Mouse (Mus musculus) heart, postnatal 0 days (tissue): ENCODE results near the gene Fbxw13.

Experiments used
- CTCF ChIP-seq: IDR thresholded peaks from 2 replicates; pipeline ENCODE4 v1.5.1; 2016; ENCODE audit warnings: antibody characterized with exemption, control low read depth, low read depth
- EP300 ChIP-seq: IDR thresholded peaks from 2 replicates; pipeline ENCODE4 v1.6.1; 2016; ENCODE audit warnings: antibody characterized with exemption, low read depth

DNA sequence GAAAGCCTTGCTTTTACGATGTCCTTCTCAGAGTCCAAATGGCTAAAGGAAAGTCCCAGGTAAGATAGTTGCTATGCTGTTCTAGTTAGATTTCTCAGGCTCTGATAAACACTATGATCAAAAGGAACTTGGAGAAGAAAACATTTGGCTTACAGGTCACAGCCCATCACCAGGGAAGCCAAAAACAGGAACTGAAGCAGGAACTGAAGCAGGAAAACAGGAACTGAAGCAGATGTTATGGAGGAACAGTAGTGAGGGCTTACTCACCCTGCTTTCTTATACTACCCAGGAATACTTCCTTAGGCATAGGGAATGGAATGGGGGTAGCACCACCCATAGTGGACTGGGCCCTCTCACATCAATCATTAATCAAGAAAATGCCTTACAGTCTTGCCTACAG, 4.6 kb upstream of the Fbxw13 start:
- TF ChIP-seq CTCF (no peak), EP300 (no peak)
